Mouse (Mus musculus) spleen, adult 2 months (tissue): ENCODE measurements around the gene Vti1a.

ENCODE experiments used
- CTCF ChIP-seq: fragments of 200-500 bp; IDR thresholded peaks from 2 replicates; pipeline ENCODE4 v1.5.1; 2011; ENCODE audit warnings: mild to moderate bottlenecking, inconsistent platforms; ENCODE audit not compliant: insufficient read depth, insufficient read length, insufficient replicate concordance; ENCODE audit errors: extremely low read depth
- POLR2A ChIP-seq: fragments of 200-500 bp; IDR thresholded peaks from 2 replicates; pipeline ENCODE4 v1.6.1; 2011; ENCODE audit warnings: low read depth, low read length, inconsistent platforms

DNA sequence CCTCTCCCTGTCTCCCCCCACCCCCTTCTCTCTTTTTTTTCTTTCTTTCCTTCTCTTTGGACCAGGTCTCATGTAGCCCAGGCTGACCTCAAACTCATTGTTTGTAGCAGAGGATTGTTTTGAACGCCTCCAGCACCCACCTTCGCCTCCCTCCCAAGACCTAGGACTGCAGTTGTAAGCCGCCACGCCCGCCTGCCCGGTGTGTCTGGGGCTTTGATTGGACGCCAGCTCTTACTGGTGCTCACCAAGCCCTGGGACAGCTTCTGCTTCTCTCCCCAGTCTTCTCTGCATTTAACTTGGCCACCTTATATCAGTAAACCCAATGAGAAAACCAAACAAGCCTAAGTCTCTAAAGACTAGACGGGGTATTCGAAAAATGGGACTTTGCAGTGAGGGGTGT lies 238.6 kb downstream of the Vti1a start:
- TF ChIP-seq CTCF, result no peak
- TF ChIP-seq POLR2A, result no peak
